Mouse (Mus musculus) large intestine, adult 2 months (tissue): Measurements from ENCODE around the gene Tuba3b. TPM values are rescaled to one million over a fixed set of nuclear protein-coding genes. Genes with fewer than 3 reads are reported as not detected.

Experiments used
- DNase-seq: peaks from one replicate; pipeline ENCODE4 v3.0.0-alpha.2; 2012; ENCODE audit warnings: low read depth, low spot score
- WGBS: fragments of 180-500 bp; shearing (Covaris S2); methylation state at CpG from one replicate; pipeline ENCODE4 v1.1.7; 2018; 5-methylcytosine and 5-hydroxymethylcytosine counted together
- polyA plus RNA-seq: library from polyadenylated mRNA; depleted of rRNA; stranded (reverse); fragments of >200 nt; gene quantifications from 2 replicates; pipeline ENCODE4 v1.2.3, GENCODE M21; 2012; rRNA removed

Gene Tuba3b
- polyA plus RNA-seq = not detected in 2 replicates

- WGBS = 96% methylated on average over 31 of the region's 31 CpGs
- DNase-seq = no peak
Measured at GRCm38 (mm10) chr6:145615666-145616210, at the start of gene Tuba3b. TSS of gene Tuba3b (plus strand) at chr6:145615757.

GRCm38 (mm10) chr6:145567296-145567695 lies 48.3 kb upstream of the Tuba3b start:
- WGBS = 69% methylated on average over 8 of the region's 8 CpGs
- no peak for DNase-seq

GRCm38 (mm10) chr6:145567832-145568231 lies 47.7 kb upstream of the Tuba3b start:
- WGBS = 92% methylated on average over 3 of the region's 3 CpGs
- DNase-seq = no peak

GRCm38 (mm10) chr6:145568701-145569100 lies 46.9 kb upstream of the Tuba3b start:
- no peak for DNase-seq
- 80% methylated on average over 3 of the region's 3 CpGs for WGBS

- WGBS = 71% methylated on average over 6 of the region's 6 CpGs
- no peak for DNase-seq
Measured at GRCm38 (mm10) chr6:145573250-145574013, 42.1 kb upstream of the Tuba3b start.

- no peak for DNase-seq
Measured at GRCm38 (mm10) chr6:145576762-145577161, 38.8 kb upstream of the Tuba3b start.

DNA sequence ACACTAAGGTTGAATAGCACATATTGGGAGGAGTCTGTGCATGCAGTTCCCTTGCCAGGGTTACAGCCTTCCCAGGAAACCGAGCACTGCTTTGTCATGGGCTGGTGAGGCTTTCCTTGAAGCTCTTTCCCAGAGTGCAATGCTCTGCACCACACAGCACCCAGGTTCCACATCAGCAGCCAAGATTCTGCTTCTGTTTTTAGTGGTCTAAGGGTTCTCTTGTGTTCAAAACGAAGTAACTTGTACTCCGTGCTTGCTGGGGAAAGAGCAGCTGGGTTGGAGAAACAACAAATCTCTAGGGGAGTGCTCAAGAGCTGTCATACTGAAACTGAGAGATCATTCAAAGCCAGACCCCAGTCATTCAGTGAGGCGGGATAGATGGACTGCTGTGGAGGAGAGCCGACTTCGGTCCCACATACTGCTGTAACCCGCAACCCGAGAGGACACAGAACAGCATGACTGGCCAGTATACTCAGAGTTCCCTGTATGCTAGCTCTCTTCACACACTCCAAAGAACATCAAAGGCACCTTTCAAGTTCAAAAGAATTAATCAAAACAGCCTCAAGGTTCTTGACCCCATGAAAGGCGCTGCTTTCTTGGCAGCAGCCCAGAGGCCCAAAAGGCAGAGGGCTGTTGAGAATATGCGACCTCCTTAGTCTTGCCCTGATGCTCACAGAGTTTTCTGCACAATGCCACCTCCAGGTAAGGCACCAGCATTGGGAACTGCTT lies 36.9 kb upstream of the Tuba3b start:
- no peak for DNase-seq
- 51% methylated on average over 10 of the region's 10 CpGs for WGBS

More at GRCm38 (mm10) chr6:145576762-145577161, 38.8 kb upstream of the Tuba3b start:
- WGBS = 92% methylated on average over 4 of the region's 4 CpGs

DNA sequence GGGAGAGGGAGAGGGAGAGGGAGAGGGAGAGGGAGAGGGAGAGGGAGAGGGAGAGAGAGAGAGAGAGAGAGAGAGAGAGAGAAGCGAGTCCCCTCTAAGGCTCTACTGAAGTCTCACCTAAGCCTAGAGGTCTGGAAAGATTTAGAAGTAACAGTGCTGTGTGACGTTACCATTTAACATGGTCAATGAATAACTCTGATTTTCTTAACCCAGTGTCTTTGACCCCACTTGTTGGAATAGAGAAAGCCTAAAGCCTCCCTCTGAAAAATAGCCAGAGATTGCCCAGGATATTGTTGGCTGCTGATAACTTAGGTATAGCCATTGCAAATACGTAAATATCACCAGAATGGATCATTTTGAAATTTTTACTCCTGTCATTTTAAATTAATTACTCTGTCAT lies 35.8 kb upstream of the Tuba3b start:
- whole genome bisulfite sequencing = 70% methylated on average over 3 of the region's 3 CpGs
- DNase-seq = no peak

DNA sequence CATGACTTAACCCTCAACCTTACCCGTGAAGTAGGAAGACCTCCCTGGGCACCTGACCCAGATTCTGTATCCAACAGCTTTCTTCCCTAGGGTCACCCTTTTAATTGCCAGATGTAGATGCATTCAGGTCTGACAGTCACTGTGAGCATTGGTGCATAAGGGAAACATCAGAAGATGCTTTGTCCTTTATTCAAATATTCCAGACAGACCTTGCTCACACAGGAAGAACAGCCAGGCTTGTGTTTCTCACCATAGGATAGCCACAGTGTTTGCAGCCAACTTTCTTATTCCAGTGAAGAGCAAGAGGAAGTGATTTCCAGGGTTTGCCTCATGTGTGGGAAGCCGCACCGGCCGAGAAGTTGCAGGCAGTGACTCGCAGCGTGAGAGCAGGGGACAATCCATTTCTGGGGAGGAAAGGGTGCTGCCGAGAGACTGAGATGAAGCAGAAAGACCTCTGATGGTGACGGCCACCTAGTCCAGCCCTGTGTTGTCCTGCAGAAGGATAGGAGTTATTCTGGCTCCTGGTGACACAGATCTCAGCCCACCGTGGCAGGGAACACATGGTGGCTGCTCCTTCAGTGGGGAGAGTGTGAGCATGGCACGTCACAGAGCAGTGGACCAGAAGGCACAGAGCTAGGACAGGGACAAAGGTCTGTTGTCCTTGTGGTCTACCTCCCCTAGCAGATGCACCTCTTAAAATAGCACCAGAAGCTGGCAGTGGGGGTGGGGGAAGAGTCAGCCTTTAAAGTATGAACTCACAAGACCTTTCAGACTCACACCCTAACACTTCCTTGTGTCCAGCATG lies 34.0 kb upstream of the Tuba3b start:
- DNase-seq = no peak
- WGBS = 61% methylated on average over 10 of the region's 10 CpGs

DNA sequence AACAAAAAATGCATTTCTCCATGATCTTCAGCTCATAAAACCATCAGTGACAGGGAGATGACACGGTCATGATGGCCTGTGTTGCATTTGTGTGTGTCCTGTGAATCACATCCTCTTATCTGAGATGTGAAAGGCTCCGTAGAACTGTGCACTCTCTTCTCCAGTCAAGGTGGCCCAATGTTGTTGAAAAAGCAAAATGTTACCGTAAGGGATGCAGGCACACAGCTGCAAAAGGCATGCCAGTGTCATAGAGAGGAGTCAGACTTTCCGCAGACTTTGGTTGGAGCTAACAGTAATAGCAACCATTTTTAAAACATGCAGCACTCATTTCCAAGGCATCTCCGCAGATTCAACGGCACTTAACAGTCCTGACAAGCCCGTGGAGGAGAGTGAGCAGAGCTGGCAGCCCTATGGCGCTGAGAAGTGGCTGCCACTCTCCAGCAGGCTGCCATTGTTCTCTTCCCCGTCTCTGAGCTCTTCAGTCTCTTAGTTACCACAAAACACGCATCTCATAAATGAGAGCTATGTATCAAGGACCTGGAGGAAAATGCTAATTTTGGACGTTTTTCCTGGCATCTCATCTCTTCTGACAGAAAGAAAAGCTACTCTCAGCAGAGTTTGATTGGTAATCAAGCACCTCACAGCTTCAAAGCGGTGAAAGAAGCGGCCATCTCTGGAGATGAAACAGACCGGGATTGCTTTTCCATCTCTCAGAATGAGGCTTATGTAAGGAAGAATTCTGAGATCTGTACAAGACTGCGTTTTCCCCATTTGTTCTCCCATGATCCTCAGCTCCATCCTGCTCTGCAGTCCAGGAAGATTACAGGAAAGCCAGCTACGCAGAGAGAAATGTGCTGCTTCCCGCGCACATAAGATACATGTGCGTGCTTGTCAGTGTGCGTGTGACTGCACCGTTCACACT lies 30.2 kb upstream of the Tuba3b start:
- DNase-seq = no peak
- WGBS = 82% methylated on average over 21 of the region's 21 CpGs

DNA sequence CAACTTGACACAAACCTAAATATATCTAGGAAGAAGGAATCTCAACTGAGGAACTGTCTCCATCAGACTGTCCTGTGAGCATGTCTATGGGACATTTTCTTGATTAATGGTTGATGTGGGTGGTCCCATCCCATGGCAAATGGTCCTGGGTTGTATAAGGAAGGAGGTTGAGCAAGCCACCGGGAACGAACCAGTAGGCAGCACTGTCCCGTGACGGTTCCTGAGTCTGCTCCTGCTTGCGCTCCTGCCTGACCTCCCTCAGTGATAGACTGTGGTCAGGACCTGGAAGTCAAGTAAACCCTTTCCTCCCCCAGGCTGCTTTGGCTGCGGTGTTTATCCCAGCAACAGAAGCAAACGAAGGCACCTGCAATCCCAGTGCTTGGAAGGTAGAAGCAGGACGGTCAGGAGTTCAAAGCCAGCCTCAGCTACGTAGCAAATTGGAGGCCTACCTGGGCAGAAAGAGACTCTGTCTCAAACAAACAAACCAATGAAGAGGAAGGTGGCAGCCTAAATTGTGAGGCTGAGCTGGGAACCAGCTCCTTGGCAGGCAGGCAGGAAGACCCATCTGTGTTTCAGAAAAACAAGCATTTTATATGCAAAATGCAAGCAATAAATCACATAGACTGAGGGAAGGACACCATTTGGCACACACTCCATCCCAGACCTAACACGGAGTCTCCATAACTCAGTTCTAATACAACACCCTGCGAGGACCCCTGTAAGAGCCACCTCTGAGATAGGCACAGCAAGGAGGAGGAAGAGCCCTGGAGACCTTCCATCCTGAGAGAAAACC lies 24.9 kb upstream of the Tuba3b start:
- WGBS = 90% methylated on average over 11 of the region's 11 CpGs
- no peak for DNase-seq

GRCm38 (mm10) chr6:145591578-145591977 lies 24.0 kb upstream of the Tuba3b start:
- 92% methylated on average over 1 of the region's 1 CpGs for WGBS
- DNase-seq = no peak

- WGBS = 62% methylated on average over 6 of the region's 6 CpGs
- no peak for DNase-seq
Measured at GRCm38 (mm10) chr6:145592036-145592435, 23.5 kb upstream of the Tuba3b start.

DNA sequence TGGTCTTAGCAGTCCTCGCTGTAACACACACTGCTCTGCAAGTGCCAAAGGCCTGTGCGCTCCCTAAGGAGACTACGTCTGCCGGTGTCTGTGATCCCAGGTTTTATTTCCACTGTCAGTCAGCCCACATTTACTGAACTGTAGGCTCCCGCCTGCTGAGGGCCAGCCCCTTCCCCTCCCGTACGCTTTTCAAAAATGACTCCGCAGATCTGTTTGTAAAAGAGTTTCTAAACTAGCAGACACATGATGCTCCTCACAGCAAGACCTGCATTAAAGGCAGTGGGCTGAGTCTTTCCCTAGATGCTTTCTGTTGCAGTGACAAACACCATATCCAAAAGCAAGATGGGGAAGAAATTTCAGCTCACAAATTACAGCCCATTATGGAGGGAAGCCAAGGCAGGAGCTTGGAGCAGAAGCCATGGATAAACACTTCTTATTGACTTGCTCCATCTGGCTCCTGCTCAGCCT lies 23.0 kb upstream of the Tuba3b start:
- DNase-seq = no peak
- 55% methylated on average over 8 of the region's 8 CpGs for WGBS

DNA sequence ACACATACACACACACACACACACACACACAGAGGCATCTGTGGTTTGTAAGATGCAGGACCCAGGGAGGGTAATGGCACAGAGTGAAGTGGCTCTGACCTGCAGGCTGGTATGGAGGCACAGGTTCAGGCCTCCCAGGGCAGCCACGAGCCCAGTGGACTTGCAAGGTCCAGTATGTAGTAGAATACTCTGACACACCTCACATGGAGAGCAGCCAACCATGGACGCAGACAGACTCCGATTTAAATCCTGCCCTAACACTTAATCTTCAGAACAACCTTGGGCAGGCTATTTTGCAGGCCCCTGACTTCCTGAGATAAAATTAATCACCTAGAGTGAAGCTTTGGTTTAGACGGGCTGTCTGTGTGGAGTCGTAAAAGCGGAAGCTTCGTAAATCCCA lies 21.6 kb upstream of the Tuba3b start:
- no peak for DNase-seq
- 74% methylated on average over 7 of the region's 7 CpGs for WGBS

DNA sequence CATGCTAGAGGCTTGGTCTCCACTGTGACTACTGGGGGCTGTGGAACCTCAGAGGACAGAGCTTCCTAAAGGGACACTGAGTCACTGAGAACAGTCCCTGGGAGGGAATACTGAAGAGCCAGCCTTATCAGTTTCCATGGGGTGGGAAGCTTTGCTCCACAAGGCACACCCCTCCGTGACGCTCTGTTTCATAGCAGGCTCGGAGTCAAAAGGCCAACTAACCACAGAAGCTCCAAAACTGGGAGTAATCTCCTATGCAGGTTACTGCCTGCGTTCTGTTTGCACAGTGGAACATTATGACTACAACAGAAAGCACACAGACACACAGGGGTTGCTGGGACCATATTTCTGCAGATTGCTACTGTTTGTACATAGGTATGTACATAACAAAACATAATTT lies 19.7 kb upstream of the Tuba3b start:
- no peak for DNase-seq
- 38% methylated on average over 4 of the region's 4 CpGs for WGBS

DNA sequence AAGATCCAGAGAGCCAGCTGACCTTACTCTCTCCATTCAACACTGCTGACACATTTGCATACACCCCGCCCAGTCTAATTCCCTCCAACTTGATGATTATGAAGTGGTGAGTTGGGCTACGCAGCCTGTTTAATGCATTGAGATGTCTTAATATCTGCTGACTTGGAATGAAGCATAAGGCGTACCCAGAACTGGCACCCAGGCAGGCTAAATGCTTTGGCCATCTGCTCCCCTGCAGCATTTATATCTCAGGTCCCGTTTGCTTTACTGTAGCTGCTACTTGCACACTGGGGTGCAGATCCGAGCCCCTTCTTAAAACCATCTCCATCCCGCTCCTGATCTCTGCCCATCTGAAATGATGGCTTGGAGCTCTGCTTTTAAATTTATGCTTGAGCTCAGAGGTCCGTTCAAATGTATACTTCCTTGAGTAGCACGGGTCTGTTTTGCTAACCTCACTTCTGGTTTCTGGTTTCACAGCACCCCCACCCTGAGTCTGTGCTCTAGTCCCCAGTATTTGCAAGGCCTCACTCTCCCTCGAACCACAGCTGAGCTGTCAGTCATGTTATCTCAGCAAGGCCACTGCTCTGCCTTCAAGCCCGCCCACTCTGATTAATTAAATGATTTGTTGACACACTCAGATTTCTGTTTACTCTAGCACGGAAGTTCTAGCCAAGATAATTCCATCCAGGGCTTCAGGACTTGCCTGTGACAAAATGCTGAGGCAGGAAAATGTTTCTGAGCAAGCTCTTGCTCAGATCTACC lies 16.6 kb upstream of the Tuba3b start:
- no peak for DNase-seq
- WGBS = 50% methylated on average over 11 of the region's 11 CpGs
